Mouse (Mus musculus) bone marrow, adult 2 months (tissue): Measurements from ENCODE around the gene Sst. TPM values are rescaled to one million over a fixed set of nuclear protein-coding genes. Genes with fewer than 3 reads are reported as not detected.
"Not testable (repeated sequence)": the region's sequence is repeated elsewhere in the genome, so short reads cannot be mapped to it uniquely, and the experiment has no call there.

Source experiments
- H3K27ac ChIP-seq: fragments of 200-500 bp; 2 replicates; pipeline ENCODE4 v1.5.1; 2012; ENCODE audit warnings: low read depth, mild to moderate bottlenecking, control low read depth, inconsistent platforms, low read length; ENCODE audit not compliant: control insufficient read depth, poor library complexity, insufficient read depth
- H3K4me1 ChIP-seq: fragments of 200-500 bp; 2 replicates; pipeline ENCODE4 v1.6.1; 2011; ENCODE audit warnings: low read length; ENCODE audit not compliant: control insufficient read depth, insufficient read depth
- H3K4me3 ChIP-seq: fragments of 200-500 bp; replicated peaks from 2 replicates; pipeline ENCODE3; 2011; ENCODE audit warnings: mild to moderate bottlenecking, low read depth, low read length, control low read depth; ENCODE audit not compliant: control insufficient read depth
- CTCF ChIP-seq: fragments of 200-500 bp; IDR thresholded peaks from 2 replicates; pipeline ENCODE4 v1.5.1; 2011; ENCODE audit warnings: low read length, control low read depth; ENCODE audit not compliant: control insufficient read depth, insufficient read depth
- POLR2A ChIP-seq: fragments of 200-500 bp; IDR thresholded peaks from 2 replicates; pipeline ENCODE4 v1.6.1; 2011; ENCODE audit warnings: low read depth, mild to moderate bottlenecking, control low read depth, low read length, borderline replicate concordance; ENCODE audit not compliant: control insufficient read depth
- WGBS: fragments of 180-500 bp; shearing (Covaris S2); methylation state at CpG from one replicate; pipeline ENCODE4 v1.1.7; 2018; 5-methylcytosine and 5-hydroxymethylcytosine counted together
- polyA plus RNA-seq: library from polyadenylated mRNA; stranded (reverse); fragments of >200 nt; gene quantifications from 2 replicates; pipeline ENCODE4 v1.2.4, GENCODE M21; 2011; ENCODE audit warnings: low replicate concordance; ENCODE audit not compliant: missing spikeins, insufficient read depth, insufficient read length

Sst gene
- polyA plus RNA-seq, 1 experiment = not detected

- WGBS = 66% methylated on average over 2 of the region's 2 CpGs
- H3K4me1 ChIP-seq = no peaks in the 10 kb centered on the region
- TF ChIP-seq CTCF (no peak), POLR2A (no peak)
- H3K27ac ChIP-seq = no peak overlapping the region
- H3K4me3 ChIP-seq = no peak overlapping the region
These were observed 28.7 kb upstream of the Sst start for GRCm38 (mm10) chr16:23919418-23919817.

GRCm38 (mm10) chr16:23913401-23913800 lies 22.6 kb upstream of the Sst start:
- H3K27ac ChIP-seq = no peak overlapping the region
- no peaks in the 10 kb centered on the region for H3K4me1 ChIP-seq
- H3K4me3 ChIP-seq = no peak overlapping the region
- TF ChIP-seq CTCF (no peak), POLR2A (no peak)
- WGBS = 55% methylated on average over 3 of the region's 3 CpGs

- Histone ChIP-seq H3K4me3 (no peak overlapping the region), H3K27ac (no peak overlapping the region), H3K4me1 (no peaks in the 10 kb centered on the region)
- WGBS = 83% methylated on average over 13 of the region's 13 CpGs
- TF ChIP-seq POLR2A (no peak), CTCF (no peak)
These were observed 22.0 kb upstream of the Sst start for GRCm38 (mm10) chr16:23912741-23913140.

- H3K4me1 ChIP-seq, H3K27ac ChIP-seq, H3K4me3 ChIP-seq: not testable (repeated sequence)
- WGBS = 79% methylated on average over 3 of the region's 3 CpGs
These were observed 18.2 kb upstream of the Sst start for GRCm38 (mm10) chr16:23909015-23909354.

- WGBS = 81% methylated on average over 9 of the region's 9 CpGs
- H3K4me1 ChIP-seq, H3K4me3 ChIP-seq, H3K27ac ChIP-seq: not testable (repeated sequence)
These were observed 17.6 kb upstream of the Sst start for GRCm38 (mm10) chr16:23908076-23909014.

- H3K4me3 ChIP-seq, H3K4me1 ChIP-seq, H3K27ac ChIP-seq: not testable (repeated sequence)
- 79% methylated on average over 3 of the region's 3 CpGs for WGBS
These were observed 15.8 kb upstream of the Sst start for GRCm38 (mm10) chr16:23906586-23906985.

GRCm38 (mm10) chr16:23901411-23901810 lies 10.7 kb upstream of the Sst start:
- TF ChIP-seq POLR2A = no peak
- no peak for TF ChIP-seq CTCF
- H3K4me3 ChIP-seq = no peak overlapping the region
- H3K4me1 ChIP-seq = no peaks in the 10 kb centered on the region; the same call in 1 of the 2 replicates
- 75% methylated on average over 7 of the region's 7 CpGs for WGBS
- no peak overlapping the region for H3K27ac ChIP-seq

GRCm38 (mm10) chr16:23900061-23900460 lies 9.3 kb upstream of the Sst start:
- no peaks in the 10 kb centered on the region; the same call in 1 of the 2 replicates for H3K4me1 ChIP-seq
- TF ChIP-seq CTCF (no peak), POLR2A (no peak)
- 60% methylated on average over 4 of the region's 4 CpGs for WGBS
- H3K27ac ChIP-seq = no peak overlapping the region
- no peak overlapping the region for H3K4me3 ChIP-seq

GRCm38 (mm10) chr16:23898840-23899239 lies 8.1 kb upstream of the Sst start:
- TF ChIP-seq POLR2A (no peak), CTCF (peak; percentile 76)
- Histone ChIP-seq H3K4me3 (no peak overlapping the region), H3K4me1 (no peaks in the 10 kb centered on the region; the same call in 1 of the 2 replicates), H3K27ac (no peak overlapping the region)
- WGBS = 7% methylated on average over 12 of the region's 12 CpGs
